Mouse (Mus musculus): ENCODE results near the gene Kcnma1. TPM values are rescaled to one million over a fixed set of nuclear protein-coding genes. Genes with fewer than 3 reads are reported as not detected.
A peak's percentile ranks its signal among the peaks of the same experiment; 100 is the strongest.

The Kcnma1 gene
- polyA plus RNA-seq, 1 experiment from 2014 or later: 2.1 TPM

DNA sequence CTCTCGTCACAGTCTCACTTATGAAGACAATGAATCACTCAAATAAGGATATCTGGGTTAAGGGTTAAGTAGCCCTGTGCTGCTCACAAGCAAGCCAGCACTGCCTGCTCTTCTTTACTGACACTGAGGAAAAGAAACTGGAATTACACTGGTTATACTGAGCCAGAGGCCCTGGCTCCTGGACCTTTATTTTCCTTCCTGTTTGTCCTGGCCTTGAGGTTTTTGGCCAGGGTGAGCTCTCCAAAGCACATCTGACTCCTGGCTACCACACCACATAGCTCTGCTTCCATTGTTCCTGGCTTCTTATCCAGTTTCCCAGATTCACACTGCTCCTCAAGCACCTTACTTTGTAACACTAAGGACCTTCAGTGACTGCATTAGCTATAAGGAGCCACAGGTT lies 242.5 kb downstream of the Kcnma1 start:
- ATAC-seq (replicated peaks; ENCODE audit: low FRiP score, low read depth): no peak

DNA sequence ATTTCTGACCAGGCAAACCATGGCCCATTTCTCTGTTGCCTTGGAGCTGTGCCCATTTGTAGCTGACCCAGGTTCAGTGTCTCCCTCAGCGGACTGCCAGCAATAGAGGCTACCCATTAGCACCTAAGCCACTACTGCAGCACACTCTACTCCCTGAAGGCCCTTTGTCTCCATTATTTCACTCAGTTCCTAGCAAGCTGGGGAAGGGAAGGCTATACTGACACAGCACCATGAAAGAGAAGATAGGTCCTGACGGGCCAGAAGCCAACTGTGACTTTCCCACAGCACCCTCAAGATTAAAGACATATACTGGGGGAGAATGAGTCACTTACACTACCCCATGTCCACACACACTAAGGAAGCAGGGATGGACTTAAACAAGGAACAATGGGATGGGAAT lies 251.8 kb downstream of the Kcnma1 start:
- Histone ChIP-seq H3K4me1 (replicated peaks; ENCODE audit: insufficient read depth, low read length) (no peaks in the 10 kb centered on the region), H3K4me3 (replicated peaks; ENCODE audit: low read depth, low read length) (no peak overlapping the region), H3K4me2 (ENCODE audit: low read length) (no peak overlapping the region), H3K36me3 (ENCODE audit: insufficient read depth, low read length) (no peaks in the 10 kb centered on the region), H3K9me3 (replicated peaks; ENCODE audit: low read length) (no peaks in the 10 kb centered on the region), H3K9ac (ENCODE audit: low read depth, low read length) (no peak overlapping the region), H3K27ac (no peak overlapping the region), H3K27me3 (ENCODE audit: insufficient read depth, low read length) (no peaks in the 10 kb centered on the region)
- ATAC-seq (replicated peaks; ENCODE audit: low FRiP score, low read depth) (no peak), DNase-seq (ENCODE audit: low spot score) (no peak)
- TF ChIP-seq CTCF (IDR thresholded peaks at IDR 0.05; ENCODE audit: low read depth): no peak
- WGBS: 86% methylated on average over 2 of the region's 2 CpGs

More for the DNA sequence above, 242.5 kb downstream of the Kcnma1 start:
- Histone ChIP-seq H3K27me3 (ENCODE audit: insufficient read depth, low read length) (no peaks in the 10 kb centered on the region), H3K9me3 (replicated peaks; ENCODE audit: low read length) (no peaks in the 10 kb centered on the region), H3K4me1 (replicated peaks; ENCODE audit: insufficient read depth, low read length) (no peaks in the 10 kb centered on the region), H3K4me3 (replicated peaks; ENCODE audit: low read depth, low read length) (no peak overlapping the region), H3K36me3 (ENCODE audit: insufficient read depth, low read length) (no peaks in the 10 kb centered on the region), H3K9ac (ENCODE audit: low read depth, low read length) (no peak overlapping the region), H3K4me2 (ENCODE audit: low read length) (no peak overlapping the region), H3K27ac (no peak overlapping the region)
- no peak for TF ChIP-seq CTCF (IDR thresholded peaks at IDR 0.05; ENCODE audit: low read depth)
- WGBS: 73% methylated on average over 1 of the region's 1 CpGs
- DNase-seq (ENCODE audit: low spot score): no peak

DNA sequence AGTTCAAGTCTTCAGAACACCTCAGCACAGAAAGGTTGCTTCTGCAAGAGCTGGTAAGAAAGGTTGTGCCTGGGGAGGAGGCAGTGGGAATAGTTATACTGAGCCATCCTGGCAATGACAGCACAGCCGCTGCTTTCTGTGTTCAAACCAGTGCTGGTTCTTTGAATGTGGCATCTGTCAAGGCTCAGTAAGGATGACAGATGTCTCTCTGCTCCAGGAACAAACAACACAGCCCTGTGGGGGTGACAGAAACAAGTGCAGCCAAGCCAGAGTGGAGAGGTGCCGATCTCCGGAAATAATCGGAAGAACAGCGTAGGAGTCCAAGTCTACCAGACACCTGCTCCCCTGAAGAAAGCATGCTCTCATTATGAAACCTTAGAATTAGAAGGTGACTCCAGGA lies 254.7 kb downstream of the Kcnma1 start:
- no peaks in the 10 kb centered on the region for H3K36me3 ChIP-seq (ENCODE audit: insufficient read depth, low read length)
- H3K4me3 ChIP-seq (replicated peaks; ENCODE audit: low read depth, low read length): no peak overlapping the region
- ATAC-seq (replicated peaks; ENCODE audit: low FRiP score, low read depth): no peak
- H3K27ac ChIP-seq: no peak overlapping the region
- H3K4me2 ChIP-seq (ENCODE audit: low read length): no peak overlapping the region
- no peaks in the 10 kb centered on the region for H3K27me3 ChIP-seq (ENCODE audit: insufficient read depth, low read length)
- no peaks in the 10 kb centered on the region for H3K9me3 ChIP-seq (replicated peaks; ENCODE audit: low read length)
- WGBS: 88% methylated on average over 5 of the region's 5 CpGs
- DNase-seq (ENCODE audit: low spot score): no peak
- H3K4me1 ChIP-seq (replicated peaks; ENCODE audit: insufficient read depth, low read length): no peaks in the 10 kb centered on the region
- H3K9ac ChIP-seq (ENCODE audit: low read depth, low read length): no peak overlapping the region
- no peak for TF ChIP-seq CTCF (IDR thresholded peaks at IDR 0.05; ENCODE audit: low read depth)

DNA sequence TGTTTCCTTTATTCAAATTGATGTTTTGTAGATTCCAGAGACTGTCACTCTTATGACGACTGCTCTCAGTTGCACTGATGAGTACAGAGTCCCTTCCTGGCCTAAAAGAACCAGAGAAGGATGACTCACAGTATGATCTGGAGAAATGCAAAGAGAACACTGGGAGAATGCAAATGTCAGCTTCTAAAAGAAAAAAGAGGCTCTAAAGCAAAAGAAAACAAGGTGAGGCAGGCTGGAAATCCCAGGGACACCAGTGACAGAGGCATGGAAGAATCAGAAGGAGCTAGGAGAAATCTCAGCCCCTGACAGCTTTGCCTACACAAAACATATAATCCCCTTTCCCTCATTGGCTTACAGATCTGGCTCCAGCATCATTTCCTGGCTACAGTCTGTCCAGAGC lies 255.9 kb downstream of the Kcnma1 start:
- H3K4me3 ChIP-seq (replicated peaks; ENCODE audit: low read depth, low read length): no peak overlapping the region
- no peaks in the 10 kb centered on the region for H3K36me3 ChIP-seq (ENCODE audit: insufficient read depth, low read length)
- no peaks in the 10 kb centered on the region for H3K27me3 ChIP-seq (ENCODE audit: insufficient read depth, low read length)
- no peak overlapping the region for H3K9ac ChIP-seq (ENCODE audit: low read depth, low read length)
- ATAC-seq (replicated peaks; ENCODE audit: low FRiP score, low read depth) (no peak), DNase-seq (ENCODE audit: low spot score) (no peak)
- H3K27ac ChIP-seq: no peak overlapping the region
- no peak overlapping the region for H3K4me2 ChIP-seq (ENCODE audit: low read length)
- no peak for TF ChIP-seq CTCF (IDR thresholded peaks at IDR 0.05; ENCODE audit: low read depth)
- WGBS: 58% methylated on average over 1 of the region's 1 CpGs
- H3K9me3 ChIP-seq (replicated peaks; ENCODE audit: low read length): no peaks in the 10 kb centered on the region
- no peaks in the 10 kb centered on the region for H3K4me1 ChIP-seq (replicated peaks; ENCODE audit: insufficient read depth, low read length)

DNA sequence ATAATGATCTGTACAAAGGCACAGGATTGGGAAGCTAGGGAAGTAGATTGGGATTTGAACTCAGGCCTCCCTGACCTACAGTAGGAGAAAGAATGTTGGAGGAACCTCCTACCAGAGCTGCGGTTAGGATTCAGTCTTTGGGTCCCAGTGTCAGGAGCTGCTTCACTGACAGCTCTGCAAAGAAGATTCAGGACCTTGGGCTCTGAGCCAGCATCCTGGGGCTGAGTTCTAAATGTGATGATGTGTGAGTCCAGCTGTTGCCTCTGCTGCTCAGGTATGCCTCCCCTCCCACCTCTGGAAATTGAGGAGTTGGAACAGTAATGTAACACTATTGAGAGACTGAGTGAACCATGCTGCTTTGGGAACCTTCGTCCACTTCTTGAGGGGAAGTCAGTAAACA lies 266.3 kb downstream of the Kcnma1 start:
- ATAC-seq (replicated peaks; ENCODE audit: low FRiP score, low read depth): no peak
- Histone ChIP-seq H3K9ac (ENCODE audit: low read depth, low read length) (no peak overlapping the region), H3K4me1 (replicated peaks; ENCODE audit: insufficient read depth, low read length) (no peaks in the 10 kb centered on the region), H3K36me3 (ENCODE audit: insufficient read depth, low read length) (no peaks in the 10 kb centered on the region), H3K27me3 (ENCODE audit: insufficient read depth, low read length) (no peaks in the 10 kb centered on the region), H3K4me3 (replicated peaks; ENCODE audit: low read depth, low read length) (no peak overlapping the region), H3K27ac (no peak overlapping the region), H3K4me2 (ENCODE audit: low read length) (no peak overlapping the region), H3K9me3 (replicated peaks; ENCODE audit: low read length) (no peaks in the 10 kb centered on the region)
- DNase-seq (ENCODE audit: low spot score): no peak
- WGBS: 73% methylated on average over 2 of the region's 2 CpGs
- no peak for TF ChIP-seq CTCF (IDR thresholded peaks at IDR 0.05; ENCODE audit: low read depth)

DNA sequence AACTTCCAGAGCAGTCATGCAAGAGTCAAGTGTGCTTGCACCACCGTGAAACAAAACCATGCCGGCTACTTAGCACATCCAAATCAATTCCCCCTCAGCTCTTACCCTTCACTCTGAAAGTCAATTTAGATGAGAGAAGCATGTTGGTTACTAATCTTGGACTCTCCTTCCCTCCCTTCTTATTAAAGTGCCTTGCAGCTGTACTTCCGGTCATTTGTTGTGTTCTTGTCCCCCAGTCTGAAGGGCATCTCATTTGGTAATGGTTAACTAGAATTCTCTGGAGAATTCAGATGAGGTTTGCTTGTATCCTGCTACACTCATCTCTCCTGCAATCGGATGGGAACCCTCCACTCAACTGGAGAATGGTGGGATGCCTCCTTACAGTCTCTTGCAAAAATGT lies 267.3 kb downstream of the Kcnma1 start:
- TF ChIP-seq CTCF (IDR thresholded peaks at IDR 0.05; ENCODE audit: low read depth): no peak
- WGBS: 63% methylated on average over 4 of the region's 4 CpGs
- Histone ChIP-seq H3K36me3 (ENCODE audit: insufficient read depth, low read length) (no peaks in the 10 kb centered on the region), H3K27ac (no peak overlapping the region), H3K4me2 (ENCODE audit: low read length) (no peak overlapping the region), H3K9ac (ENCODE audit: low read depth, low read length) (no peak overlapping the region), H3K4me1 (replicated peaks; ENCODE audit: insufficient read depth, low read length) (no peaks in the 10 kb centered on the region), H3K9me3 (replicated peaks; ENCODE audit: low read length) (no peaks in the 10 kb centered on the region), H3K27me3 (ENCODE audit: insufficient read depth, low read length) (no peaks in the 10 kb centered on the region), H3K4me3 (replicated peaks; ENCODE audit: low read depth, low read length) (no peak overlapping the region)
- DNase-seq (ENCODE audit: low spot score) (peak; percentile 32), ATAC-seq (replicated peaks; ENCODE audit: low FRiP score, low read depth) (peak; percentile 33; the same call in 1 of the 2 replicates)

DNA sequence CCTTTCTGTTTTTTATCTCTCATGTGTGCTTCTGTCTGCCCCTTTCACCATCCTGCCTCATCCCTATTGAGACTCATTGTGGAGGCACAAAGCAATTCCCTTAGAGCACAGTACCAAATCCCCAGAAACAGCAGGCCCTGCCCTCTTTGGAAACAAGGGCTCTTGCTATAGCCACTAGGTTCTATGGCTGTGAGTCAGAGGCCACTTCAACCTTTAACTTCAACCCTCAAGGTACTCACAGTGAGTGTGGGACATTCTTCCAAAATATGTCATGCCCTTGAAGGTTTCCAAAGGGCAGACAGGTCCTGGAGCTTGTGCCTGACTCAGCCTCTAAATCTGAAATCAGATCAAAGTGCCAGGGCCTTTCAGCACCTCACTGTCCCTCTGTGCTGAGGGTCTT lies 272.8 kb downstream of the Kcnma1 start:
- no peak overlapping the region for H3K9ac ChIP-seq (ENCODE audit: low read depth, low read length)
- no peak for DNase-seq (ENCODE audit: low spot score)
- no peak overlapping the region for H3K4me3 ChIP-seq (replicated peaks; ENCODE audit: low read depth, low read length)
- H3K27ac ChIP-seq: no peak overlapping the region
- H3K9me3 ChIP-seq (replicated peaks; ENCODE audit: low read length): no peaks in the 10 kb centered on the region
- no peak for ATAC-seq (replicated peaks; ENCODE audit: low FRiP score, low read depth)
- no peak overlapping the region for H3K4me2 ChIP-seq (ENCODE audit: low read length)
- H3K4me1 ChIP-seq (replicated peaks; ENCODE audit: insufficient read depth, low read length): no peaks in the 10 kb centered on the region
- H3K27me3 ChIP-seq (ENCODE audit: insufficient read depth, low read length): no peaks in the 10 kb centered on the region
- no peaks in the 10 kb centered on the region for H3K36me3 ChIP-seq (ENCODE audit: insufficient read depth, low read length)
- TF ChIP-seq CTCF (IDR thresholded peaks at IDR 0.05; ENCODE audit: low read depth): no peak
